ENCODE assay signal across 9 mouse cellular contexts in genomic region chr7:30219293-30220007, GRCm38 (mm10). TPM values are rescaled to one million over a fixed set of nuclear protein-coding genes. Genes with fewer than 3 reads are reported as not detected.
DNase-seq lines count a peak whose midpoint lies in the region; ATAC-seq lines count a peak whose summit lies in the region.
"Had no signal": no experiment of that assay in that cellular context is flagged by ENCODE, and none has a peak within 500 bp of the region (broad histone marks: within the 10 kb centered on the region; RNA-seq: fewer than 3 reads in every experiment).

No protein-coding gene starts in this region.

- peak overlapping the region; percentile 75 for H3K9ac ChIP-seq in heart, embryonic 16.5 days (ENCODE audit: low read length)

- 2% methylated on average over 16 of the region's 16 CpGs for WGBS in heart, embryonic 16.5 days

- peaks cover 12% of the 10 kb centered on the region for H3K4me1 ChIP-seq in heart, embryonic 16.5 days (ENCODE audit: control insufficient read depth, insufficient read depth, low read length)

- H3K4me3 ChIP-seq in heart, embryonic 16.5 days (ENCODE audit: low read length): peak overlapping the region; percentile 59

- H3K27ac ChIP-seq in heart, embryonic 16.5 days (ENCODE audit: low read length): peak overlapping the region; percentile 77

- no peaks in the 10 kb centered on the region for H3K27me3 ChIP-seq in heart, embryonic 16.5 days (ENCODE audit: control insufficient read depth, insufficient read depth, low read length)

- DNase-seq in spleen, postnatal 10 days (ENCODE audit: low spot score in 2 of 2): peak; percentile 14 to 65
- no peak for DNase-seq in spleen, postnatal 14 days (ENCODE audit: low spot score in 2 of 2)
- DNase-seq in embryo, embryonic 11 days: peak; percentile 79
- DNase-seq in kidney, postnatal 10 days: peak; percentile 83
- DNase-seq in lung, postnatal 36 days: peak; percentile 58
- DNase-seq in skeletal muscle tissue, adult 2 months (ENCODE audit: low read depth, low spot score): peak; percentile 55
- no peak for DNase-seq in frontal cortex, postnatal 25 days (ENCODE audit: low spot score in 2 of 2)

- peak; percentile 68 for ATAC-seq in heart, embryonic 16.5 days (replicated peaks; ENCODE audit: extremely low read depth, insufficient read depth, low FRiP score)

- no peaks in the 10 kb centered on the region for H3K9me3 ChIP-seq in heart, embryonic 16.5 days (replicated peaks; ENCODE audit: control insufficient read depth, low read length)

- H3K4me2 ChIP-seq in heart, embryonic 16.5 days (ENCODE audit: low read depth, low read length): peak overlapping the region; percentile 94

- H3K36me3 ChIP-seq in heart, embryonic 16.5 days (ENCODE audit: control insufficient read depth, insufficient read depth): peaks cover 15% of the 10 kb centered on the region

RNA-seq across cellular contexts. Expression of gene Polr2i, which starts 12.3 kb away (rescaled TPM):
- 112 TPM in 2 replicates for polyA plus RNA-seq in heart, embryonic 16.5 days (2015; fragmentation: Nextera tagmentation; extraction: Ambion mirVana)

RNA-seq across cellular contexts. Expression of gene Tbcb, which starts 12.6 kb away (rescaled TPM):
- 134 and 154 TPM in 2 replicates for polyA plus RNA-seq in heart, embryonic 16.5 days (2015; fragmentation: Nextera tagmentation; extraction: Ambion mirVana)

RNA-seq across cellular contexts. Expression of gene Ovol3, which starts 16.1 kb away (rescaled TPM):
- polyA plus RNA-seq in heart, embryonic 16.5 days (2015; fragmentation: Nextera tagmentation; extraction: Ambion mirVana): 0.20 TPM in 1 of 2 replicates, not detected in the other
- polyA plus RNA-seq: large intestine, adult 2 months had no signal

RNA-seq across cellular contexts. Expression of gene Capns1, which starts 20.8 kb away (rescaled TPM):
- polyA plus RNA-seq in heart, embryonic 16.5 days (2015; fragmentation: Nextera tagmentation; extraction: Ambion mirVana): 85.4 and 87.7 TPM in 2 replicates

RNA-seq across cellular contexts. Expression of gene Cox7a1, which starts 35.5 kb away (rescaled TPM):
- polyA plus RNA-seq in heart, embryonic 16.5 days (2015; fragmentation: Nextera tagmentation; extraction: Ambion mirVana): 506 and 580 TPM in 2 replicates

Comparison
In these comparisons a context has a peak if more than half of its experiments do, and no peak if none do; other contexts are left out.
1. DNase-seq: peak in spleen, postnatal 10 days (2 of 2), embryo, embryonic 11 days (single experiment), kidney, postnatal 10 days (single experiment), lung, postnatal 36 days (single experiment) and skeletal muscle tissue, adult 2 months (single experiment); none in spleen, postnatal 14 days (0 of 2) and frontal cortex, postnatal 25 days (0 of 2).